Mouse (Mus musculus) CH12.LX (cell line): ENCODE data around the gene Npr1. TPM values are rescaled to one million over a fixed set of nuclear protein-coding genes. Genes with fewer than 3 reads are reported as not detected.

Experiments
- DNase-seq: peaks from one replicate; pipeline ENCODE4 v3.0.0-alpha.2; 2013; ENCODE audit errors: extremely low read depth
- H3K27ac ChIP-seq: 2 replicates; pipeline ENCODE4 v1.5.1; 2012; ENCODE audit warnings: low read depth, mild to moderate bottlenecking, control low read depth, moderate library complexity; ENCODE audit not compliant: insufficient read depth
- H3K27me3 ChIP-seq: replicated peaks from 2 replicates; pipeline ENCODE3; 2012; ENCODE audit warnings: inconsistent platforms
- H3K36me3 ChIP-seq, 2 experiments: replicated peaks in 1 of 2; 2 replicates each; pipeline versions ENCODE3 to v1.6.1; 2012; ENCODE audit warnings: inconsistent platforms in 1 of 2, low read length in 1 of 2, mild to moderate bottlenecking in 1 of 2, mixed read lengths in 1 of 2, moderate library complexity in 1 of 2; ENCODE audit not compliant: control insufficient read depth in 1 of 2, insufficient read depth in 1 of 2
- H3K4me1 ChIP-seq, 2 experiments: 2 replicates each; pipeline ENCODE4 v1.6.1; 2012; ENCODE audit warnings: inconsistent platforms in 1 of 2, moderate library complexity in 1 of 2; ENCODE audit not compliant: insufficient read depth in 2 of 2, control insufficient read depth in 1 of 2
- H3K4me2 ChIP-seq: 2 replicates; pipeline ENCODE4 v1.6.1; 2012; ENCODE audit warnings: low read depth, mild to moderate bottlenecking, control low read depth; ENCODE audit not compliant: poor library complexity, insufficient read depth, severe bottlenecking
- H3K4me3 ChIP-seq, 3 experiments: fragments of 150-350 bp in 1 of 3; sonication (generic) in 1 of 3; replicated peaks in 1 of 3; 2 replicates each; pipeline versions ENCODE3 to v1.5.1; 2011 to 2012; ENCODE audit warnings: low read depth in 2 of 3, low read length in 2 of 3, mild to moderate bottlenecking in 2 of 3, moderate library complexity in 2 of 3, control low read depth in 1 of 3, improper control_type of control experiment in 1 of 3, inconsistent platforms in 1 of 3, mixed read lengths in 1 of 3; ENCODE audit not compliant: poor library complexity in 1 of 3
- H3K79me2 ChIP-seq: replicated peaks from 2 replicates; pipeline ENCODE4 v1.6.1; 2012; ENCODE audit warnings: mild to moderate bottlenecking, moderate library complexity; ENCODE audit not compliant: control insufficient read depth, poor library complexity, insufficient read depth, severe bottlenecking; ENCODE audit errors: extremely low read depth
- H3K9ac ChIP-seq: 2 replicates; pipeline ENCODE4 v1.6.1; 2012; ENCODE audit warnings: low read depth, mild to moderate bottlenecking, control low read depth, moderate library complexity; ENCODE audit not compliant: insufficient read depth
- H3K9me3 ChIP-seq: replicated peaks from 2 replicates; pipeline ENCODE3; 2012; ENCODE audit warnings: low read length, inconsistent platforms, mixed read lengths
- BHLHE40 ChIP-seq: IDR thresholded peaks from 2 replicates; pipeline ENCODE4 v1.6.1; 2011; ENCODE audit warnings: mild to moderate bottlenecking, low read depth, low read length, improper control_type of control experiment
- CHD2 ChIP-seq: IDR thresholded peaks from 2 replicates; pipeline ENCODE4 v1.6.1; 2011; ENCODE audit warnings: low read length, improper control_type of control experiment
- CTCF ChIP-seq, 2 experiments: IDR thresholded peaks in 1 of 2; conservative IDR thresholded peaks in 1 of 2; 2 replicates each; pipeline ENCODE4 v1.5.1; 2011 to 2012; ENCODE audit warnings: low read depth in 2 of 2, low read length in 2 of 2, improper control_type of control experiment in 1 of 2, inconsistent platforms in 1 of 2, mild to moderate bottlenecking in 1 of 2, moderate library complexity in 1 of 2
- ELF1 ChIP-seq: IDR thresholded peaks from 2 replicates; pipeline ENCODE4 v1.6.1; 2014; ENCODE audit warnings: low read depth, mild to moderate bottlenecking, inconsistent platforms, low read length, improper control_type of control experiment
- ETS1 ChIP-seq: conservative IDR thresholded peaks from 2 replicates; pipeline ENCODE4 v1.6.1; 2012; ENCODE audit warnings: low read depth, mild to moderate bottlenecking, inconsistent platforms, low read length, improper control_type of control experiment, moderate library complexity
- GABPA ChIP-seq: IDR thresholded peaks from 2 replicates; pipeline ENCODE4 v1.6.1; 2012; ENCODE audit warnings: low read depth, low read length, improper control_type of control experiment, inconsistent platforms; ENCODE audit not compliant: insufficient replicate concordance
- IRF4 ChIP-seq: IDR thresholded peaks from 2 replicates; pipeline ENCODE4 v1.6.1; 2014; ENCODE audit warnings: low read depth, mild to moderate bottlenecking, inconsistent platforms, low read length, improper control_type of control experiment
- JUN ChIP-seq: IDR thresholded peaks from 2 replicates; pipeline ENCODE4 v1.6.1; 2011; ENCODE audit warnings: low read depth, mild to moderate bottlenecking, low read length, improper control_type of control experiment, moderate library complexity; ENCODE audit not compliant: insufficient read depth
- MAFK ChIP-seq: IDR thresholded peaks from 2 replicates; pipeline ENCODE4 v1.6.1; 2011; ENCODE audit warnings: low read length, improper control_type of control experiment; ENCODE audit not compliant: insufficient replicate concordance
- MAZ ChIP-seq: IDR thresholded peaks from 2 replicates; pipeline ENCODE4 v1.6.1; 2012; ENCODE audit warnings: low read depth, mild to moderate bottlenecking, inconsistent platforms, low read length, improper control_type of control experiment, moderate library complexity
- MEF2A ChIP-seq: IDR thresholded peaks from 2 replicates; pipeline ENCODE4 v1.6.1; 2014; ENCODE audit warnings: low read depth, mild to moderate bottlenecking, inconsistent platforms, low read length, improper control_type of control experiment, borderline replicate concordance
- MYC ChIP-seq: IDR thresholded peaks from 2 replicates; pipeline ENCODE4 v1.6.1; 2011; ENCODE audit warnings: low read depth, mild to moderate bottlenecking, improper control_type of control experiment, low read length
- RAD21 ChIP-seq: IDR thresholded peaks from 2 replicates; pipeline ENCODE4 v1.6.1; 2011; ENCODE audit warnings: low read depth, mild to moderate bottlenecking, low read length, improper control_type of control experiment, moderate library complexity
- RCOR1 ChIP-seq: conservative IDR thresholded peaks from 2 replicates; pipeline ENCODE4 v1.6.1; 2012; ENCODE audit warnings: low read depth, mild to moderate bottlenecking, inconsistent platforms, low read length, improper control_type of control experiment
- SIN3A ChIP-seq: IDR thresholded peaks from 2 replicates; pipeline ENCODE4 v1.6.1; 2012; ENCODE audit warnings: low read length, improper control_type of control experiment, inconsistent platforms
- SMC3 ChIP-seq: IDR thresholded peaks from 2 replicates; pipeline ENCODE4 v1.6.1; 2011; ENCODE audit warnings: low read depth, low read length, improper control_type of control experiment
- USF1 ChIP-seq: IDR thresholded peaks from 2 replicates; pipeline ENCODE4 v1.6.1; 2014; ENCODE audit warnings: low read depth, mild to moderate bottlenecking, inconsistent platforms, low read length, improper control_type of control experiment
- ZC3H11A ChIP-seq: IDR thresholded peaks from 2 replicates; pipeline ENCODE4 v1.6.1; 2012; ENCODE audit warnings: low read depth, mild to moderate bottlenecking, inconsistent platforms, low read length, improper control_type of control experiment
- ZKSCAN1 ChIP-seq: IDR thresholded peaks from 2 replicates; pipeline ENCODE4 v1.6.1; 2012; ENCODE audit warnings: low read depth, inconsistent platforms, low read length, improper control_type of control experiment, borderline replicate concordance
- ZMIZ1 ChIP-seq: IDR thresholded peaks from 2 replicates; pipeline ENCODE4 v1.6.1; 2012; ENCODE audit warnings: low read depth, mild to moderate bottlenecking, inconsistent platforms, low read length, improper control_type of control experiment
- ZNF384 ChIP-seq: IDR thresholded peaks from 2 replicates; pipeline ENCODE4 v1.6.1; 2012; ENCODE audit warnings: low read depth, low read length, improper control_type of control experiment, inconsistent platforms
- dilution Hi-C: fragments of 300-500 bp; cut with MboI; formaldehyde crosslinking; loops from 2 replicates; pipeline ENCODE4 v1.14.3; 2020; ENCODE audit warnings: low sequenced_read_pairs; ENCODE audit not compliant: extremely low pct_unique_long_range_greater_than_20kb, extremely low pct_ligation_motif_present
- in situ Hi-C: fragments of 300-500 bp; cut with MboI; formaldehyde crosslinking; loops from 3 replicates; pipeline ENCODE4 v1.14.3; 2019; ENCODE audit warnings: low sequenced_read_pairs, low pct_ligation_motif_present, low pct_unique_long_range_greater_than_20kb, mixed read lengths
- polyA plus RNA-seq: library from polyadenylated mRNA; unstranded; fragments of >175 nt; gene quantifications from 2 replicates; pipeline ENCODE4 v1.2.1, GENCODE M21; 2012; ENCODE audit warnings: low read depth; ENCODE audit not compliant: insufficient read length
- total RNA-seq, 2 experiments: library from RNA; depleted of rRNA; stranded (reverse); fragments of 300-350 nt in 1 of 2; fragments of >200 nt in 1 of 2; gene quantifications; 2 replicates each; pipeline ENCODE4 v1.2.3; 2012 to 2014

Gene Npr1
- total and polyA plus RNA-seq, 3 experiments = 0.13 TPM; not detected in 2

GRCm38 (mm10) chr3:90413011-90413396 lies 52.7 kb downstream of the Npr1 start:
- no peaks in the 10 kb centered on the region for H3K79me2 ChIP-seq
- in situ Hi-C loops = no loop called here
- no peak for TF ChIP-seq ZKSCAN1
- no peak overlapping the region for H3K4me2 ChIP-seq
- H3K4me1 ChIP-seq = no peaks in the 10 kb centered on the region
- no peaks in the 10 kb centered on the region for H3K27me3 ChIP-seq
- no peak overlapping the region for H3K9ac ChIP-seq
- dilution Hi-C loops = no loop called here
- no peak for DNase-seq
- peaks cover 56 to 99% of the 10 kb centered on the region in 2 experiments for H3K36me3 ChIP-seq
- H3K4me3 ChIP-seq = no peak overlapping the region
- no peaks in the 10 kb centered on the region for H3K9me3 ChIP-seq
- H3K27ac ChIP-seq = no peak overlapping the region

DNA sequence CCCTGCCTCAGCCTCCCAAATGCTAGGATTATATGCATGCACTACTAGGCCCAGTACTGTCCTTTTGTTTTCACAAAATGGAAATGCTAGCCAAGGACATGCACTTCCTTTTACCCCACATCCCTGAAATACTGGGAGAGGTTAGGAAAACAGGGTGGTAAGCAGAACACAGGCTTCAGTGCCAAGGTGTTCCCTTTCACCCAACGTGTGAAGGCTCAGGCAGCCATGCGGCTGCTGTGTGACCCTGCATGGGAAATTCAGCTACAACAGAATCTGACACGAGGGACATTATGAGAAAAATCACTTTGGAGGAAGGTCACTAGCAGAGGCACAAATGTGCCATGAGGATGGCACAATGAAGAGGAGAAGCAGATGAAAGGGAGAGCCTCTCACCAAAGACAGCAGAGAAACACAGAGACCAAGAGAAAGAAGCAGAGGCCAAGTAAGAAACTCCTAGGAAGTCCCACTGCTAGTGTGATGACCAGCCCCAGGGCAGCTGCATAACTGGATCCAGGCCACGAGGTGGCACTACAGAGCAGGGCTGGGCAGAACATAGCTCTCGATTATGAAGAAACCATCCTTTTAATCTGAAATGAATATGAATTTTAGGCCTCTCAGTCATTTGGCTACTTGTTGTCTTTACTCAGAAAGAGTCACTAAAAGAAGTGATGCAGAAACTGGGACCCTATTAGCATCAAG lies 53.2 kb downstream of the Npr1 start:
- peak; percentile 95 for TF ChIP-seq SMC3
- TF ChIP-seq ELF1 = no peak
- TF ChIP-seq RAD21 = peak; percentile 77
- no peak for TF ChIP-seq IRF4
- no peak; the same call in 1 of the 2 replicates for TF ChIP-seq ZC3H11A
- no peak for TF ChIP-seq CHD2
- peak; percentile 69 to 91 for TF ChIP-seq CTCF (conservative IDR thresholded peaks at IDR 0.05 in 1 of 2, IDR thresholded peaks at IDR 0.05 in 1 of 2; ENCODE audit: low read depth in 2 of 2, low read length in 2 of 2)
- Histone ChIP-seq H3K36me3 (peaks cover 59 to 99% of the 10 kb centered on the region in 2 experiments), H3K9me3 (no peaks in the 10 kb centered on the region), H3K79me2 (no peaks in the 10 kb centered on the region), H3K4me3 (no peak overlapping the region), H3K27ac (no peak overlapping the region), H3K4me2 (no peak overlapping the region), H3K9ac (no peak overlapping the region), H3K27me3 (no peaks in the 10 kb centered on the region), H3K4me1 (no peaks in the 10 kb centered on the region)
- peak; percentile 59 for DNase-seq
- dilution Hi-C loops = no loop called here
- in situ Hi-C loops = no loop called here

GRCm38 (mm10) chr3:90408721-90409120 lies 56.9 kb downstream of the Npr1 start:
- no peaks in the 10 kb centered on the region for H3K4me1 ChIP-seq
- no peak overlapping the region for H3K4me3 ChIP-seq
- no peaks in the 10 kb centered on the region for H3K27me3 ChIP-seq
- H3K4me2 ChIP-seq = no peak overlapping the region
- no peak overlapping the region for H3K27ac ChIP-seq
- DNase-seq = no peak
- peaks cover 75 to 100% of the 10 kb centered on the region in 2 experiments for H3K36me3 ChIP-seq
- in situ Hi-C loops (no loop called here), dilution Hi-C loops (no loop called here)
- no peaks in the 10 kb centered on the region for H3K9me3 ChIP-seq
- no peak for TF ChIP-seq BHLHE40
- TF ChIP-seq GABPA = no peak
- no peak for TF ChIP-seq ETS1
- TF ChIP-seq MAFK = no peak
- TF ChIP-seq IRF4 = no peak
- TF ChIP-seq ELF1 = no peak
- TF ChIP-seq MEF2A = no peak
- no peak for TF ChIP-seq CHD2
- no peak for TF ChIP-seq MYC
- TF ChIP-seq ZKSCAN1 = no peak
- TF ChIP-seq MAZ = no peak
- TF ChIP-seq ZNF384 = no peak
- no peak for TF ChIP-seq SIN3A
- no peak for TF ChIP-seq RCOR1
- TF ChIP-seq JUN = no peak
- TF ChIP-seq ZMIZ1 = no peak
- TF ChIP-seq CTCF (conservative IDR thresholded peaks at IDR 0.05 in 1 of 2, IDR thresholded peaks at IDR 0.05 in 1 of 2; ENCODE audit: low read depth in 2 of 2, low read length in 2 of 2) = no peak
- no peak for TF ChIP-seq USF1
- H3K79me2 ChIP-seq = no peaks in the 10 kb centered on the region
- no peak overlapping the region for H3K9ac ChIP-seq
